Mouse (Mus musculus) hindbrain, embryonic 16.5 days (tissue): ENCODE data around the gene Ap5z1. TPM values are rescaled to one million over a fixed set of nuclear protein-coding genes. Genes with fewer than 3 reads are reported as not detected.

Source experiments
- ATAC-seq: fragments of 200-750 bp; cut with Nextera tagmentation; 2 replicates; pipeline ENCODE4 v1.8.0; 2017; ENCODE audit warnings: moderate TSS enrichment, moderate library complexity
- H3K27ac ChIP-seq: fragments of 300-500 bp; sonication (generic); 2 replicates; pipeline ENCODE4 v1.5.1; 2014; ENCODE audit warnings: low read depth, mild to moderate bottlenecking, control low read depth, low read length, moderate library complexity
- H3K27me3 ChIP-seq: fragments of 300-500 bp; sonication (generic); replicated peaks from 2 replicates; pipeline ENCODE4 v1.6.1; 2014; ENCODE audit warnings: low read length; ENCODE audit not compliant: control insufficient read depth, insufficient read depth
- H3K36me3 ChIP-seq: fragments of 300-500 bp; sonication (generic); 2 replicates; pipeline ENCODE4 v1.6.1; 2014; ENCODE audit warnings: mild to moderate bottlenecking, low read length, moderate library complexity, mixed read lengths; ENCODE audit not compliant: control insufficient read depth, insufficient read depth
- H3K4me1 ChIP-seq: fragments of 300-500 bp; sonication (generic); 2 replicates; pipeline ENCODE4 v1.6.1; 2014; ENCODE audit warnings: low read depth, low read length; ENCODE audit not compliant: control insufficient read depth, insufficient read depth
- H3K4me2 ChIP-seq: fragments of 300-500 bp; sonication (generic); 2 replicates; pipeline ENCODE4 v1.6.1; 2014; ENCODE audit warnings: mild to moderate bottlenecking, low read length, control low read depth, moderate library complexity
- H3K4me3 ChIP-seq: fragments of 300-500 bp; sonication (generic); 2 replicates; pipeline ENCODE4 v1.5.1; 2014; ENCODE audit warnings: mild to moderate bottlenecking, low read length, control low read depth, moderate library complexity
- H3K9ac ChIP-seq: fragments of 300-500 bp; sonication (generic); 2 replicates; pipeline ENCODE4 v1.6.1; 2014; ENCODE audit warnings: low read depth, mild to moderate bottlenecking, control low read depth, low read length, moderate library complexity
- H3K9me3 ChIP-seq: fragments of 300-500 bp; sonication (generic); 2 replicates; pipeline ENCODE4 v1.6.1; 2014; ENCODE audit warnings: mild to moderate bottlenecking, low read length, moderate library complexity; ENCODE audit not compliant: control insufficient read depth
- WGBS: fragments of 180-500 bp; shearing (Covaris S2); extraction: QIAGEN DNeasy Blood & Tissue Kit; methylation state at CpG from one replicate; pipeline ENCODE4 v1.1.7; 2014; 5-methylcytosine and 5-hydroxymethylcytosine counted together
- polyA plus RNA-seq: library from polyadenylated mRNA; unstranded; fragments of >200 nt; fragmentation: Nextera tagmentation; extraction: Ambion mirVana; gene quantifications from 2 replicates; pipeline ENCODE4 v1.2.1, GENCODE M21; 2015

Gene Ap5z1
- polyA plus RNA-seq, 1 experiment from 2014 or later: 12.3 TPM

GRCm38 (mm10) chr5:142495321-142496096 lies 31.8 kb downstream of the Ap5z1 start:
- Histone ChIP-seq H3K9me3 (no peaks in the 10 kb centered on the region), H3K4me2 (no peak overlapping the region), H3K27me3 (no peaks in the 10 kb centered on the region), H3K9ac (no peak overlapping the region), H3K36me3 (peaks cover 13% of the 10 kb centered on the region), H3K4me3 (no peak overlapping the region), H3K4me1 (peaks cover 4% of the 10 kb centered on the region; the same call in 1 of the 2 replicates), H3K27ac (no peak overlapping the region; the same call in 1 of the 2 replicates)
- 0 out of 2 replicates have a peak, but pooled peaks have one; percentile 19 for ATAC-seq
- WGBS: 47% methylated on average over 14 of the region's 14 CpGs

- H3K4me3 ChIP-seq: no peak overlapping the region
- H3K9ac ChIP-seq: no peak overlapping the region
- H3K27me3 ChIP-seq: no peaks in the 10 kb centered on the region
- peaks cover 4% of the 10 kb centered on the region; the same call in 1 of the 2 replicates for H3K4me1 ChIP-seq
- no peak for ATAC-seq
- peaks cover 10% of the 10 kb centered on the region for H3K36me3 ChIP-seq
- H3K27ac ChIP-seq: no peak overlapping the region
- no peak overlapping the region for H3K4me2 ChIP-seq
- WGBS: 31% methylated on average over 3 of the region's 3 CpGs
- no peaks in the 10 kb centered on the region for H3K9me3 ChIP-seq
Observed at GRCm38 (mm10) chr5:142498964-142499363, 35.2 kb downstream of the Ap5z1 start.

GRCm38 (mm10) chr5:142500918-142501317 lies 37.2 kb downstream of the Ap5z1 start:
- H3K4me1 ChIP-seq: no peaks in the 10 kb centered on the region
- H3K27ac ChIP-seq: no peak overlapping the region
- no peak for ATAC-seq
- 80% methylated on average over 10 of the region's 10 CpGs for WGBS
- H3K4me2 ChIP-seq: no peak overlapping the region
- no peak overlapping the region; the same call in 1 of the 2 replicates for H3K9ac ChIP-seq
- no peaks in the 10 kb centered on the region for H3K27me3 ChIP-seq
- no peaks in the 10 kb centered on the region for H3K9me3 ChIP-seq
- H3K4me3 ChIP-seq: no peak overlapping the region
- H3K36me3 ChIP-seq: peaks cover 5% of the 10 kb centered on the region

GRCm38 (mm10) chr5:142502414-142502813 lies 38.7 kb downstream of the Ap5z1 start:
- no peak overlapping the region for H3K4me3 ChIP-seq
- H3K4me2 ChIP-seq: no peak overlapping the region
- no peaks in the 10 kb centered on the region for H3K9me3 ChIP-seq
- peaks cover 4% of the 10 kb centered on the region; the same call in 1 of the 2 replicates for H3K4me1 ChIP-seq
- no peaks in the 10 kb centered on the region for H3K27me3 ChIP-seq
- no peak overlapping the region for H3K27ac ChIP-seq
- peak; percentile 92 for ATAC-seq
- peaks cover 11% of the 10 kb centered on the region for H3K36me3 ChIP-seq
- WGBS: 3% methylated on average over 3 of the region's 3 CpGs
- H3K9ac ChIP-seq: no peak overlapping the region

- Histone ChIP-seq H3K27ac (no peak overlapping the region), H3K4me2 (no peak overlapping the region), H3K4me3 (no peak overlapping the region), H3K27me3 (no peaks in the 10 kb centered on the region), H3K9me3 (no peaks in the 10 kb centered on the region), H3K4me1 (peaks cover 13% of the 10 kb centered on the region), H3K9ac (no peak overlapping the region), H3K36me3 (peaks cover 6% of the 10 kb centered on the region)
- WGBS: 76% methylated on average over 3 of the region's 3 CpGs
- no peak for ATAC-seq
Observed at GRCm38 (mm10) chr5:142504175-142504574, 40.4 kb downstream of the Ap5z1 start.

- 81% methylated on average over 3 of the region's 3 CpGs for WGBS
- peaks cover 25% of the 10 kb centered on the region for H3K4me1 ChIP-seq
- H3K27ac ChIP-seq: no peak overlapping the region
- H3K9me3 ChIP-seq: no peaks in the 10 kb centered on the region
- no peak overlapping the region for H3K4me2 ChIP-seq
- H3K27me3 ChIP-seq: no peaks in the 10 kb centered on the region
- peaks cover 6% of the 10 kb centered on the region for H3K36me3 ChIP-seq
- ATAC-seq: no peak
- H3K9ac ChIP-seq: no peak overlapping the region
- no peak overlapping the region for H3K4me3 ChIP-seq
Observed at GRCm38 (mm10) chr5:142505695-142506423, 42.1 kb downstream of the Ap5z1 start.

GRCm38 (mm10) chr5:142509141-142510060 lies 45.7 kb downstream of the Ap5z1 start:
- no peaks in the 10 kb centered on the region for H3K9me3 ChIP-seq
- 7% methylated on average over 15 of the region's 15 CpGs for WGBS
- H3K9ac ChIP-seq: peak overlapping the region; percentile 70
- no peaks in the 10 kb centered on the region for H3K27me3 ChIP-seq
- peaks cover 6% of the 10 kb centered on the region; the same call in 1 of the 2 replicates for H3K36me3 ChIP-seq
- peak overlapping the region; percentile 90 for H3K27ac ChIP-seq
- peak overlapping the region; percentile 60 for H3K4me2 ChIP-seq
- H3K4me3 ChIP-seq: peak overlapping the region; percentile 35
- H3K4me1 ChIP-seq: peaks cover 25% of the 10 kb centered on the region
- peak; percentile 76 for ATAC-seq

- WGBS: 44% methylated on average over 7 of the region's 7 CpGs
- Histone ChIP-seq H3K4me2 (peak overlapping the region; percentile 60), H3K27me3 (no peaks in the 10 kb centered on the region), H3K9ac (peak overlapping the region; percentile 70), H3K9me3 (no peaks in the 10 kb centered on the region), H3K4me3 (no peak overlapping the region), H3K4me1 (peaks cover 25% of the 10 kb centered on the region), H3K36me3 (peaks cover 6% of the 10 kb centered on the region; the same call in 1 of the 2 replicates), H3K27ac (peak overlapping the region; percentile 90)
- peak; percentile 53 for ATAC-seq
Observed at GRCm38 (mm10) chr5:142510061-142510414, 46.3 kb downstream of the Ap5z1 start.
